Mouse (Mus musculus) erythroblast, embryonic 14.5 days (primary cell): ENCODE data around the gene Trp53tg5.

Experiments used
- GATA1 ChIP-seq: IDR thresholded peaks from 2 replicates; pipeline ENCODE4 v1.6.1; 2012; ENCODE audit warnings: low read length, inconsistent platforms, mixed read lengths
- TAL1 ChIP-seq: IDR thresholded peaks from 3 replicates; pipeline ENCODE4 v1.6.1; 2012; ENCODE audit warnings: low read length, inconsistent platforms, mixed read lengths

DNA sequence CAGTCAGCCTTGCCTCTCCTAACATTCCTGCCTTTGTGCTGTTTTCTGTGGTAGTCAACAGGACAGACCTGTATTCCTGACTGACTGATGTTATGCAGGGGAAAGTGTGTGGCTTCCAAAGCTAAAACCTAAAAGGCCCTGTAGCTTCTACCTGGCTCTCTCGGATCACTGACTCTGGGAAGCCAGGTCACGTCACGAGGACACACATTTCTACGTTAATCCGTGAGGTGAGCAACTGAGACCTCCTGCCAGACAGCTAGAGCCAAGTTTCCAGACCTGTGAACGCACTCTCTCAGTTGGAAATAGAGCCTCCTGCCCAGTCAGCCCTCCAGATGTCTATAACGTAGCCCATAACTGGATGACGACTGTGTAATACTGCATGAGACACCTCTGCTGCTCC, 51.5 kb downstream of the Trp53tg5 start:
- no peak for TF ChIP-seq TAL1
- no peak for TF ChIP-seq GATA1
